27 mouse cellular contexts compared by ENCODE assay signal in the genomic region with DNA sequence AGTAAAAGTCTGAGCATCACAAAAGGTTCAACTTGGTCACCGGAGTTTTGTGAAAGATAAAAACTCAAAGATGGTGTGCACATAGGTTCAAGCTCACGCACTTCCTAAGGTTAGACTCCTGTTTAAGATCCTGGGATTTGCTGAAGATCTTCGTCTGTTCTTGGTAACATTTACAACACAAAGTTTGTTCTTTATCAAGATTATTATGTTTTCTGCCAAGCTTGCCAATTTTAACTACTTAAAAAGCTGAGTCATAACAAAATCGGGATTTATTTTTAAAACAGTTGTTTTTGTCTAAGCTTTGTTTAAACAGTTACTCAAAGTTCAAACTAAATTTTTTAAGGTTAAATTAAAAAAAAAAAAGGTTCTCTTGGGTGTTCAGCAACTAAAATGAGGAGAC. TPM values are rescaled to one million over a fixed set of nuclear protein-coding genes. Genes with fewer than 3 reads are reported as not detected.
A peak's percentile ranks its signal among the peaks of the same experiment; 100 is the strongest.
DNase-seq lines count a peak whose midpoint lies in the region; ATAC-seq lines count a peak whose summit lies in the region.
"Had no signal": no experiment of that assay in that cellular context is flagged by ENCODE, and none has a peak within 500 bp of the region (broad histone marks: within the 10 kb centered on the region; RNA-seq: fewer than 3 reads in every experiment).

No protein-coding gene starts in this region.

- no peak overlapping the region for H3K4me2 ChIP-seq in forebrain, embryonic 11.5 days (ENCODE audit: low read depth, low read length, severe bottlenecking)
- no peak overlapping the region for H3K4me2 ChIP-seq in forebrain, embryonic 16.5 days (ENCODE audit: low read length)
- H3K4me2 ChIP-seq in kidney, embryonic 16.5 days (replicated peaks; ENCODE audit: low read depth, low read length) = no peak overlapping the region
- H3K4me2 ChIP-seq: forebrain, embryonic 12.5 days; forebrain, embryonic 15.5 days; heart, embryonic 12.5 days; heart, embryonic 15.5 days; hindbrain, embryonic 13.5 days had no signal

- DNase-seq in forebrain, embryonic 11.5 days (ENCODE audit: low spot score) = peak; percentile 3
- peak; percentile 39 for DNase-seq in kidney, adult 9 months
- DNase-seq in NIH3T3 (ENCODE audit: low read depth) = peak; percentile 56
- DNase-seq in induced T-regulatory cell, adult 2 months (ENCODE audit: low read depth) = peak; percentile 32
- DNase-seq in spleen, postnatal 10 days (ENCODE audit: low spot score in 2 of 2) = no peak
- DNase-seq in urinary bladder, postnatal 25 days (ENCODE audit: low spot score) = no peak
- DNase-seq: adrenal gland, postnatal 10 days; adrenal gland, postnatal 36 days; B cell, adult 2 months; cerebellum, adult 18-20 months; cerebellum, adult 9-10 months; cerebellum, postnatal 14 days; gastrocnemius, postnatal 14 days; heart, adult 18-20 months; heart, postnatal 10 days; heart, postnatal 36 days had no signal

- H3K27me3 ChIP-seq in forebrain, embryonic 11.5 days (ENCODE audit: control insufficient read depth, insufficient read depth, low read length) = no peaks in the 10 kb centered on the region
- H3K27me3 ChIP-seq in forebrain, embryonic 16.5 days (replicated peaks; ENCODE audit: control insufficient read depth, insufficient read depth, low read length) = no peaks in the 10 kb centered on the region
- H3K27me3 ChIP-seq in kidney, embryonic 16.5 days (ENCODE audit: insufficient read depth, low read length) = no peaks in the 10 kb centered on the region
- H3K27me3 ChIP-seq: forebrain, embryonic 12.5 days; forebrain, embryonic 15.5 days; heart, embryonic 12.5 days; heart, embryonic 15.5 days; hindbrain, embryonic 13.5 days had no signal

- no peak overlapping the region for H3K4me3 ChIP-seq in forebrain, embryonic 11.5 days (ENCODE audit: low read depth, low read length)
- no peak overlapping the region for H3K4me3 ChIP-seq in forebrain, embryonic 16.5 days (replicated peaks; ENCODE audit: low read length)
- no peak overlapping the region for H3K4me3 ChIP-seq in kidney, embryonic 16.5 days (ENCODE audit: low read length)
- H3K4me3 ChIP-seq: forebrain, embryonic 12.5 days; forebrain, embryonic 15.5 days; heart, embryonic 12.5 days; heart, embryonic 15.5 days; hindbrain, embryonic 10.5 days; hindbrain, embryonic 13.5 days had no signal

- WGBS in forebrain, embryonic 11.5 days = 90% methylated on average over 4 of the region's 4 CpGs
- WGBS in forebrain, embryonic 16.5 days = 88% methylated on average over 4 of the region's 4 CpGs
- 72% methylated on average over 4 of the region's 4 CpGs for WGBS in kidney, embryonic 16.5 days

- no peak overlapping the region for H3K27ac ChIP-seq in forebrain, embryonic 11.5 days (ENCODE audit: low read depth, low read length)
- H3K27ac ChIP-seq in forebrain, embryonic 16.5 days (ENCODE audit: low read length) = no peak overlapping the region
- no peak overlapping the region for H3K27ac ChIP-seq in kidney, embryonic 16.5 days (ENCODE audit: low read length)
- H3K27ac ChIP-seq: forebrain, embryonic 12.5 days; forebrain, embryonic 15.5 days; heart, embryonic 15.5 days; hindbrain, embryonic 10.5 days; hindbrain, embryonic 13.5 days had no signal

- no peaks in the 10 kb centered on the region for H3K36me3 ChIP-seq in forebrain, embryonic 11.5 days (ENCODE audit: control insufficient read depth, insufficient read depth, low read length)
- no peaks in the 10 kb centered on the region for H3K36me3 ChIP-seq in forebrain, embryonic 16.5 days (ENCODE audit: control insufficient read depth, insufficient read depth)
- H3K36me3 ChIP-seq in kidney, embryonic 16.5 days (ENCODE audit: insufficient read depth, low read length) = no peaks in the 10 kb centered on the region
- H3K36me3 ChIP-seq: forebrain, embryonic 12.5 days; forebrain, embryonic 15.5 days; heart, embryonic 12.5 days; heart, embryonic 15.5 days; hindbrain, embryonic 10.5 days; hindbrain, embryonic 13.5 days had no signal

- no peak for ATAC-seq in forebrain, embryonic 11.5 days (replicated peaks; ENCODE audit: low FRiP score)
- no peak for ATAC-seq in forebrain, embryonic 16.5 days
- ATAC-seq in kidney, embryonic 16.5 days (ENCODE audit: low FRiP score, low TSS enrichment) = no peak
- ATAC-seq: activated CD4-positive, CD25-positive, alpha-beta regulatory T cell, adult 4 months; forebrain, embryonic 15.5 days; hindbrain, embryonic 16.5 days; inflammation-experienced regulatory T-cells, adult 6 months had no signal

- no peaks in the 10 kb centered on the region for H3K4me1 ChIP-seq in forebrain, embryonic 11.5 days (replicated peaks; ENCODE audit: control insufficient read depth, insufficient read depth, low read length)
- no peaks in the 10 kb centered on the region for H3K4me1 ChIP-seq in forebrain, embryonic 16.5 days (replicated peaks; ENCODE audit: control insufficient read depth, insufficient read depth, low read length)
- no peaks in the 10 kb centered on the region for H3K4me1 ChIP-seq in kidney, embryonic 16.5 days (ENCODE audit: insufficient read depth, low read length)
- H3K4me1 ChIP-seq: forebrain, embryonic 12.5 days; forebrain, embryonic 15.5 days; heart, embryonic 12.5 days; heart, embryonic 15.5 days; hindbrain, embryonic 10.5 days; hindbrain, embryonic 13.5 days had no signal

- H3K9me3 ChIP-seq in forebrain, embryonic 11.5 days (ENCODE audit: control insufficient read depth, low read length) = no peaks in the 10 kb centered on the region
- H3K9me3 ChIP-seq in forebrain, embryonic 16.5 days (ENCODE audit: control insufficient read depth, low read length) = no peaks in the 10 kb centered on the region
- no peaks in the 10 kb centered on the region for H3K9me3 ChIP-seq in kidney, embryonic 16.5 days (ENCODE audit: low read length)
- H3K9me3 ChIP-seq: forebrain, embryonic 12.5 days; forebrain, embryonic 15.5 days; heart, embryonic 12.5 days; heart, embryonic 15.5 days; hindbrain, embryonic 10.5 days; hindbrain, embryonic 13.5 days had no signal

- no peak overlapping the region for H3K9ac ChIP-seq in forebrain, embryonic 11.5 days (ENCODE audit: low read length)
- no peak overlapping the region for H3K9ac ChIP-seq in forebrain, embryonic 16.5 days (replicated peaks; ENCODE audit: low read depth, low read length)
- no peak overlapping the region for H3K9ac ChIP-seq in kidney, embryonic 16.5 days (replicated peaks; ENCODE audit: low read length)
- H3K9ac ChIP-seq: forebrain, embryonic 12.5 days; forebrain, embryonic 15.5 days; heart, embryonic 12.5 days; heart, embryonic 15.5 days; hindbrain, embryonic 13.5 days had no signal

RNA-seq across cellular contexts. Expression of gene Slc44a3, which starts 34.7 kb away (rescaled TPM):
- 0.83 and 1.0 TPM in 2 replicates for polyA plus RNA-seq in forebrain, embryonic 11.5 days (2014; fragmentation: Nextera tagmentation; extraction: Ambion mirVana)
- polyA plus RNA-seq in forebrain, embryonic 16.5 days (2015; fragmentation: Nextera tagmentation; extraction: Ambion mirVana) = 0.37 and 0.98 TPM in 2 replicates
- 13.2 and 13.5 TPM in 2 replicates for polyA plus RNA-seq in kidney, embryonic 16.5 days (2015; fragmentation: Nextera tagmentation; extraction: Ambion mirVana)
- polyA plus RNA-seq: activated CD4-positive, CD25-positive, alpha-beta regulatory T cell, adult 4 months; inflammation-experienced regulatory T-cells, adult 6 months had no signal

Comparison
In these comparisons a context has a peak if more than half of its experiments do, and no peak if none do; other contexts are left out.
1. DNase-seq: peak in forebrain, embryonic 11.5 days (single experiment), kidney, adult 9 months (single experiment), NIH3T3 (single experiment) and induced T-regulatory cell, adult 2 months (single experiment); none in spleen, postnatal 10 days (0 of 2) and urinary bladder, postnatal 25 days (single experiment).